Mouse (Mus musculus) ES-Bruce4 (cell line): ENCODE measurements around the gene Rbm15.

Source experiments
- CTCF ChIP-seq: IDR thresholded peaks from one replicate; pipeline ENCODE4 v1.8.1; 2011; ENCODE audit warnings: low read depth, low read length
- EP300 ChIP-seq: IDR thresholded peaks from 2 replicates; pipeline ENCODE4 v1.6.1; 2011; ENCODE audit warnings: low read depth, low read length; ENCODE audit not compliant: insufficient read depth
- POLR2A ChIP-seq: IDR thresholded peaks from one replicate; pipeline ENCODE4 v1.8.1; 2011; ENCODE audit warnings: low read length; ENCODE audit not compliant: insufficient read depth

DNA sequence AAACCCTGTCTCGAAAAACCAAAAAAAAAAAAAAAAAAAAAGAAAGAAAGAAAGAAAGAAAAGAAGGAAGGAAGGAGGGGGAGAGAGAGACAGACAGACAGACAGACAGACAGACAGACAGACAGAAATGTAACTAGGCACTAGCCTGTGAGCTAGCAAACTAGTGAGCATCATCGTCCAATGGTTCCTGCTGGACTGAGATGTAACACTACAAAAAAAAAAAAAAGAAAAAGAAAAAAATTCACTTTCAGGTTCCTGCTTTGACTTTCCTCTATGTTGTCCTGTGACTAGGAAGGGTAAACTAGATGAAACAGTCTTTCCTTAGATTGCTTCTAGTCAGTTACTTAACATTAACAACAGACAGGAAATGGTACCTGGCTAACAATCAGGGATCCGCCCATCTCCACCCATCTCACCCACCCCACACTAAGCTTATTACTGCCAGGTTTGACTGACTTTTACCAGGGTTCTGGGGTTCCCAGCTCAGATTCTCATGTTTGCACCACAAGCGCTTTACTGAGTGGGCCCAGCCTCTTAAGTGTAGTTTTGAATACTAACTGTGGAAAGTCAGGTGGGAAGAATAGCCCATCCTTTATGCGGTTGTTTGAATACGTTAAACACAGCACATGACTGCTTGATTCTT, 22.3 kb upstream of the Rbm15 start:
- no peak for TF ChIP-seq CTCF
- TF ChIP-seq POLR2A, result no peak
- TF ChIP-seq EP300, result no peak
